Mouse (Mus musculus) neural tube, embryonic 14.5 days (tissue): ENCODE results near the gene Msantd2. TPM values are rescaled to one million over a fixed set of nuclear protein-coding genes. Genes with fewer than 3 reads are reported as not detected.

Source experiments
- ATAC-seq: fragments of 200-750 bp; cut with Nextera tagmentation; 2 replicates; pipeline ENCODE4 v1.8.0; 2017; ENCODE audit warnings: low read depth, mild to moderate bottlenecking, moderate TSS enrichment, moderate library complexity
- H3K27ac ChIP-seq: fragments of 300-500 bp; sonication (generic); 2 replicates; pipeline ENCODE4 v1.5.1; 2014; ENCODE audit warnings: low read depth, mild to moderate bottlenecking, control low read depth, low read length, moderate library complexity, mixed read lengths
- H3K27me3 ChIP-seq: fragments of 300-500 bp; sonication (generic); 2 replicates; pipeline ENCODE4 v1.6.1; 2014; ENCODE audit warnings: low read length; ENCODE audit not compliant: control insufficient read depth, insufficient read depth
- H3K36me3 ChIP-seq: fragments of 300-500 bp; sonication (generic); 2 replicates; pipeline ENCODE4 v1.6.1; 2014; ENCODE audit warnings: low read length, mixed read lengths; ENCODE audit not compliant: control insufficient read depth, insufficient read depth
- H3K4me1 ChIP-seq: fragments of 300-500 bp; sonication (generic); 2 replicates; pipeline ENCODE4 v1.6.1; 2014; ENCODE audit warnings: low read length; ENCODE audit not compliant: control insufficient read depth, insufficient read depth
- H3K4me2 ChIP-seq: fragments of 300-500 bp; sonication (generic); 2 replicates; pipeline ENCODE4 v1.6.1; 2014; ENCODE audit warnings: mild to moderate bottlenecking, low read depth, low read length, control low read depth
- H3K4me3 ChIP-seq: fragments of 300-500 bp; sonication (generic); 2 replicates; pipeline ENCODE4 v1.5.1; 2014; ENCODE audit warnings: low read depth, low read length, control low read depth, mixed read lengths
- H3K9ac ChIP-seq: fragments of 300-500 bp; sonication (generic); replicated peaks from 2 replicates; pipeline ENCODE4 v1.6.1; 2014; ENCODE audit warnings: low read depth, mild to moderate bottlenecking, control low read depth, low read length, mixed read lengths
- H3K9me3 ChIP-seq: fragments of 300-500 bp; sonication (generic); 2 replicates; pipeline ENCODE4 v1.6.1; 2016; ENCODE audit warnings: low read length; ENCODE audit not compliant: control insufficient read depth
- WGBS: fragments of 180-500 bp; shearing (Covaris S2); extraction: QIAGEN DNeasy Blood & Tissue Kit; methylation state at CpG from one replicate; pipeline ENCODE4 v1.1.7; 2014; 5-methylcytosine and 5-hydroxymethylcytosine counted together
- polyA plus RNA-seq: library from polyadenylated mRNA; unstranded; fragments of >200 nt; fragmentation: Nextera tagmentation; extraction: Ambion mirVana; gene quantifications from 2 replicates; pipeline ENCODE4 v1.2.1, GENCODE M21; 2014

Msantd2 gene
- polyA plus RNA-seq, 1 experiment from 2014 or later: 36.2 TPM

DNA sequence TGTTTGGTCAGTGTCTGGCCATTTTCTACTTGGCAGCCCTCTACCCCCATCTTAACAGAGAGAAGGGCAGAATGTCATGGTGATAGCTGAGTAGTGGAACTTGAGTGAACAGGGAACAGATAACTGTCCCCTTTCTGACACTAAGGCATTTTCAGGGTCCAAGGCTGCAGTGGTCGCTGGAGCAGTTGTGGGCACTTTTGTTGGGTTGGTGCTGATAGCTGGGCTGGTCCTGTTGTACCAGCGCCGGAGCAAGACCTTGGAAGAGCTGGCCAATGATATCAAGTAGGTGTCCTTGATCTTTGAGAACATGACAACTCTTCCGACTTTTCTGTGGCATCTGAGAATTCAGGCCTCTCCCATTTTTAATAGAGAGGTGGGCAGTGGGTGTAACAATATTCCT lies 47.7 kb downstream of the Msantd2 start:
- no peak for ATAC-seq
- Histone ChIP-seq H3K27me3 (no peaks in the 10 kb centered on the region), H3K27ac (no peak overlapping the region), H3K4me2 (no peak overlapping the region), H3K9me3 (no peaks in the 10 kb centered on the region), H3K4me3 (no peak overlapping the region), H3K9ac (no peak overlapping the region), H3K36me3 (no peaks in the 10 kb centered on the region), H3K4me1 (no peaks in the 10 kb centered on the region)
- WGBS: 78% methylated on average over 4 of the region's 4 CpGs

- no peak for ATAC-seq
- WGBS: 80% methylated on average over 5 of the region's 5 CpGs
- no peaks in the 10 kb centered on the region for H3K9me3 ChIP-seq
- H3K9ac ChIP-seq: no peak overlapping the region
- no peaks in the 10 kb centered on the region for H3K36me3 ChIP-seq
- no peak overlapping the region for H3K4me2 ChIP-seq
- no peak overlapping the region for H3K27ac ChIP-seq
- no peaks in the 10 kb centered on the region for H3K4me1 ChIP-seq
- H3K4me3 ChIP-seq: no peak overlapping the region
- H3K27me3 ChIP-seq: no peaks in the 10 kb centered on the region
These were observed 48.6 kb downstream of the Msantd2 start for GRCm38 (mm10) chr9:37537658-37538250.

GRCm38 (mm10) chr9:37539170-37540025 lies 50.3 kb downstream of the Msantd2 start, which contains the start of gene Vsig2:
Vsig2 (plus strand) TSS chr9:37539255.
- ATAC-seq: no peak
- H3K4me1 ChIP-seq: no peaks in the 10 kb centered on the region
- 49% methylated on average over 23 of the region's 23 CpGs for WGBS
- H3K36me3 ChIP-seq: no peaks in the 10 kb centered on the region
- no peak within 1 kb of the TSS for H3K27ac ChIP-seq
- no peaks in the 10 kb centered on the region for H3K9me3 ChIP-seq
- H3K27me3 ChIP-seq: peaks cover 4% of the 10 kb centered on the region; the same call in 1 of the 2 replicates
- H3K4me3 ChIP-seq: no peak within 1 kb of the TSS
- no peak within 1 kb of the TSS for H3K4me2 ChIP-seq
- no peak within 1 kb of the TSS for H3K9ac ChIP-seq

DNA sequence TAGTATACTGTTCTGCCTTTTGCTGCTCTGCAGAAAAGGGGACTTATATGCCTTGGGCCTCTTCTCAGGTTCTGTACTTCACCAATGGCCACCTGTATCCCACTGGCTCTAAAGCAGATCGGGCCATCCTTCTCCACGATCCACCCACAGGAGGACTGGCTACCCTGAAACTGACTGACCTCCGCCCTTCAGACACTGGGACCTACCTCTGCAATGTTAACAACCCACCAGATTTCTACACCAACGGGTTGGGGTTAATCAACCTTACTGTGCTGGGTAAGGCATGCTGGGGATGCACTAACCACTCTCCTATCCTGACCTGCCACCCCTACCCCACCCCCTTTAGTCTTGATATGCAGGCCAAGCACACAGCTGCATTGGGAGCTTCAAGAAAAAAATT lies 51.1 kb downstream of the Msantd2 start:
- no peak for ATAC-seq
- H3K36me3 ChIP-seq: no peaks in the 10 kb centered on the region
- no peak overlapping the region for H3K27ac ChIP-seq
- no peak overlapping the region for H3K4me2 ChIP-seq
- peaks cover 2% of the 10 kb centered on the region; the same call in 1 of the 2 replicates for H3K4me1 ChIP-seq
- 85% methylated on average over 4 of the region's 4 CpGs for WGBS
- H3K9me3 ChIP-seq: no peaks in the 10 kb centered on the region
- no peak overlapping the region for H3K9ac ChIP-seq
- H3K27me3 ChIP-seq: peaks cover 5% of the 10 kb centered on the region; the same call in 1 of the 2 replicates
- no peak overlapping the region for H3K4me3 ChIP-seq

DNA sequence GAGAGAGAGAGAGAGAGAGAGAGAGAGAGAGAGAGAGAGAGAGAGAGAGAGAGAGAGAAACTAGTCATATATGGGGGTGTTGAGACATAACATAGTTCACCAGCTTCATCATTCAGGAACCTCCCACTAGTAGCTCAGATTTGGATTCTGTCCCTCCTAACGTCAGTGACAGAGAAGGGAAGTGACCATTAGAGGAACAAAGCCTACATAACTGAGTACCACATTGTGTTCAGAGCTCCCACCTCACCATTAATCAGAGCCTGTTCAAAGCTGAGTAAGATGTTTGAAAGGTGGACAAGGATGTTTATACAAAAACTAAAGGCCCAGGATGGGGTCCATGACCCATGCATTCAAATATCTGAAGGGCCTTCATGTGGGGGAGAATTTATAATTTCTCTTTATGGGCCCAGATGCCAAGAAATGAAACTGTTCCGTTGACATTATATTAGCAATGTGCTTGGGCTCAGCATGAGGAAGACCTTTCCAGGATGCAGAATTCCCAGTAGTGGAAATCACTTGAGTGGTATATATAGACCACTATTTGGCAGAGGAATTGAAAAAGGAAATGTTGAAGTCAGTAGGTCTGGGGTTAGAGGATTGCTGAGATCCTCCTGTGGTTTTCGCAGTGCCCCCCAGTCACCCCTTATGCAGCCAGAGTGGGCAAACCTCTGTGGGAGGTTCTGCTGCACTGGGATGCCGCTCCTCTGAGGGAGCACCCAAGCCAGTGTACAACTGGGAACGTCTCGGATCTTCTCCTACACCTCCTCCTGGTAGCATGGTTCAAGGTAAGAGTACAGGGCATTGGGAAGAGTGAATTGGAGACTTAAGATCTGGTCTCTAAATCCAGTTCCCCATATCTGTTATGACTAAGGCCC lies 51.8 kb downstream of the Msantd2 start:
- H3K9ac ChIP-seq: no peak overlapping the region
- no peak overlapping the region for H3K4me3 ChIP-seq
- H3K27me3 ChIP-seq: peaks cover 12% of the 10 kb centered on the region
- ATAC-seq: no peak
- no peaks in the 10 kb centered on the region for H3K9me3 ChIP-seq
- no peaks in the 10 kb centered on the region for H3K36me3 ChIP-seq
- H3K4me1 ChIP-seq: peaks cover 4% of the 10 kb centered on the region; the same call in 1 of the 2 replicates
- no peak overlapping the region for H3K27ac ChIP-seq
- 81% methylated on average over 6 of the region's 6 CpGs for WGBS
- no peak overlapping the region for H3K4me2 ChIP-seq

GRCm38 (mm10) chr9:37541851-37542642 lies 52.9 kb downstream of the Msantd2 start:
- H3K27me3 ChIP-seq: peaks cover 16% of the 10 kb centered on the region

GRCm38 (mm10) chr9:37543869-37544440 lies 54.8 kb downstream of the Msantd2 start:
- H3K4me2 ChIP-seq: peak overlapping the region; percentile 40
- peak overlapping the region; percentile 11; the same call in 1 of the 2 replicates for H3K4me3 ChIP-seq
- 24% methylated on average over 12 of the region's 12 CpGs for WGBS
- no peak overlapping the region for H3K27ac ChIP-seq
- peaks cover 16% of the 10 kb centered on the region for H3K27me3 ChIP-seq
- no peak overlapping the region for H3K9ac ChIP-seq
- ATAC-seq: no peak
- H3K9me3 ChIP-seq: no peaks in the 10 kb centered on the region
- no peaks in the 10 kb centered on the region for H3K36me3 ChIP-seq
- peaks cover 4% of the 10 kb centered on the region; the same call in 1 of the 2 replicates for H3K4me1 ChIP-seq

More at GRCm38 (mm10) chr9:37541851-37542642, 52.9 kb downstream of the Msantd2 start:
- Histone ChIP-seq H3K9ac (no peak overlapping the region), H3K27ac (no peak overlapping the region), H3K4me2 (no peak overlapping the region), H3K4me3 (no peak overlapping the region), H3K9me3 (no peaks in the 10 kb centered on the region), H3K4me1 (peaks cover 4% of the 10 kb centered on the region; the same call in 1 of the 2 replicates), H3K36me3 (no peaks in the 10 kb centered on the region)
- no peak for ATAC-seq
- 67% methylated on average over 7 of the region's 7 CpGs for WGBS
